11 mouse cellular contexts compared by ENCODE assay signal in the genomic region with DNA sequence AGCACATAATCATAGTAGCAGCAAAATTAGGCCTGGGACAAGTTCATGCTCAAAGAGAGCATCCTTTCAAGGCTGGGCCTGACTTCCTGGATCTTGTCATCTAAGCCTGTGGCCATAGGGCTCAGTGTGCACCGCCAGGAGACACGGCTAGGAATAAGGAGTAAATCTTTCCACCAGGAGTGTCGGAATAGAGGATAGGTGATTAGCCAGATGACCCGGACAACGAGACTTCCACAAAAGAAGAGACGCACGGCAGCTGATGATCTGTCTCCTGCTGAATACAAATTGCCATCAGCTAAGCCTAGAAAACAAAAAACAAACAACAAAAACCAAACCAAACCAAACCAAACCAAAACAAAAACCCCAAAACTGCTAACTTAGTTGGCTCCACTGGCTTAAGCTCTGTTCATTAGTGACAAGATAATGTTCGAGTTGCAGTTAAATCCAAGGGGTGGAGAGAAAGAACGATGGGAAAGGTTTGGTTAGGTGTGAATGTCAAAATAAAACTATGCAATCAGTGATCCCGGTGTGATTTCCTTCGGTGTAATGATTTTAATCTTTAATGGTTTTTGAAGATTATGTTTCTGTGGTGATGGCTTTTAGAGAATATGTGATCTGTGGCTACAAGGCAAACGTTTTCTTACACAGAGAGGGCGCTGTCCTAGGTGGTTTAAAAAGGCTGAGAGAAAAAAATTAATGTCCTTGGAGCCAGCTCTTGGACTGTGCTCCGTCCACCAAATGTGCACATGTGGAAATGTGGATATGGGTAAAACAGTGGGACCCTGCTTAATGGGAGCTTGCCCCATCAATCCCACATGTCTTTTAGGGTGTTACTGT. TPM values are rescaled to one million over a fixed set of nuclear protein-coding genes. Genes with fewer than 3 reads are reported as not detected.
A peak's percentile ranks its signal among the peaks of the same experiment; 100 is the strongest.
DNase-seq lines count a peak whose midpoint lies in the region; ATAC-seq and TF ChIP-seq lines count a peak whose summit lies in the region.
"Had no signal": no experiment of that assay in that cellular context is flagged by ENCODE, and none has a peak within 500 bp of the region (broad histone marks: within the 10 kb centered on the region; RNA-seq: fewer than 3 reads in every experiment).

No protein-coding gene starts in this region.

- no peaks in the 10 kb centered on the region for H3K9me3 ChIP-seq in forebrain, embryonic 11.5 days (ENCODE audit: control insufficient read depth, low read length)
- H3K9me3 ChIP-seq: limb, embryonic 13.5 days had no signal

- no peaks in the 10 kb centered on the region for H3K36me3 ChIP-seq in forebrain, embryonic 11.5 days (ENCODE audit: control insufficient read depth, insufficient read depth, low read length)
- H3K36me3 ChIP-seq: limb, embryonic 13.5 days had no signal

- no peak overlapping the region for H3K9ac ChIP-seq in forebrain, embryonic 11.5 days (ENCODE audit: low read length)
- H3K9ac ChIP-seq: limb, embryonic 13.5 days had no signal

- 69% methylated on average over 14 of the region's 14 CpGs for WGBS in forebrain, embryonic 11.5 days

- intact Hi-C loops in gastrocnemius, adult 2 months (cut with DNase I) = no loop called here
- intact Hi-C loops in gastrocnemius, postnatal 14 days (cut with DNase I; ENCODE audit: low total_unique reads) = no loop called here

- no peak for ATAC-seq in forebrain, embryonic 11.5 days (replicated peaks; ENCODE audit: low FRiP score)
- ATAC-seq: hindbrain, embryonic 16.5 days had no signal

- no peaks in the 10 kb centered on the region for H3K27me3 ChIP-seq in forebrain, embryonic 11.5 days (ENCODE audit: control insufficient read depth, insufficient read depth, low read length)

- no peak overlapping the region for H3K4me3 ChIP-seq in gastrocnemius, adult 2 months
- no peak overlapping the region for H3K4me3 ChIP-seq in forebrain, embryonic 11.5 days (ENCODE audit: low read depth, low read length)
- H3K4me3 ChIP-seq: erythroblast, embryonic 14.5 days; limb, embryonic 13.5 days had no signal

- TF ChIP-seq CTCF in gastrocnemius, adult 2 months (IDR thresholded peaks at IDR 0.05) = no peak

- DNase-seq in gastrocnemius, adult 2 months = peak; percentile 14
- DNase-seq in gastrocnemius, postnatal 14 days = no peak
- DNase-seq in ovary, postnatal 36 days (ENCODE audit: low spot score) = peak; percentile 5
- no peak for DNase-seq in ovary, adult 18-20 months (ENCODE audit: low spot score)
- peak; percentile 6 to 17 for DNase-seq in cerebellum, adult 18-20 months
- peak; percentile 33 for DNase-seq in mesoderm, embryonic 11.5 days (ENCODE audit: low read depth, low spot score)
- DNase-seq in kidney, postnatal 14 days = no peak
- DNase-seq in forebrain, embryonic 11.5 days (ENCODE audit: low spot score) = no peak

- H3K27ac ChIP-seq in gastrocnemius, adult 2 months = no peak overlapping the region
- no peak overlapping the region for H3K27ac ChIP-seq in forebrain, embryonic 11.5 days (ENCODE audit: low read depth, low read length)
- H3K27ac ChIP-seq: limb, embryonic 13.5 days had no signal

- no peaks in the 10 kb centered on the region for H3K4me1 ChIP-seq in forebrain, embryonic 11.5 days (replicated peaks; ENCODE audit: control insufficient read depth, insufficient read depth, low read length)
- H3K4me1 ChIP-seq: limb, embryonic 13.5 days had no signal

- no peak overlapping the region for H3K4me2 ChIP-seq in forebrain, embryonic 11.5 days (ENCODE audit: low read depth, low read length, severe bottlenecking)
- H3K4me2 ChIP-seq: limb, embryonic 13.5 days had no signal

RNA-seq across cellular contexts. Expression of a gene that starts 51.8 kb away (rescaled TPM):
- 1 to 10 TPM; 6.6 to 7.4 TPM for total RNA-seq in gastrocnemius, adult 2 months (2021)
- 10 to 100 TPM; 11.5 to 12.2 TPM for total RNA-seq in gastrocnemius, postnatal 14 days (2021)
- polyA plus RNA-seq in forebrain, embryonic 11.5 days (2014; fragmentation: Nextera tagmentation; extraction: Ambion mirVana) = 198 and 216 TPM in 2 replicates

Comparison
In these comparisons a context has a peak if more than half of its experiments do, and no peak if none do; other contexts are left out.
1. DNase-seq: peak in gastrocnemius, adult 2 months (single experiment), ovary, postnatal 36 days (single experiment), cerebellum, adult 18-20 months (2 of 2) and mesoderm, embryonic 11.5 days (single experiment); none in gastrocnemius, postnatal 14 days (single experiment), ovary, adult 18-20 months (single experiment), kidney, postnatal 14 days (single experiment) and forebrain, embryonic 11.5 days (single experiment).